Mouse (Mus musculus) G1E (cell line): ENCODE results near the gene Elavl1. TPM values are rescaled to one million over a fixed set of nuclear protein-coding genes. Genes with fewer than 3 reads are reported as not detected.

ENCODE experiments used
- ATAC-seq: 2 replicates; pipeline ENCODE4 v1.8.0; 2016; ENCODE audit warnings: mild to moderate bottlenecking; ENCODE audit not compliant: insufficient number of reproducible peaks, poor library complexity, low FRiP score, severe bottlenecking; ENCODE audit errors: extremely low read depth
- DNase-seq: peaks from one replicate; pipeline ENCODE4 v3.0.0; 2012; ENCODE audit warnings: low spot score
- H3K27me3 ChIP-seq: 2 replicates; pipeline ENCODE4 v1.6.1; 2012; ENCODE audit warnings: mild to moderate bottlenecking, low read length, inconsistent platforms; ENCODE audit not compliant: insufficient read depth
- H3K36me3 ChIP-seq: replicated peaks from 2 replicates; pipeline ENCODE3; 2012; ENCODE audit warnings: mild to moderate bottlenecking, inconsistent platforms
- H3K4me1 ChIP-seq: 2 replicates; pipeline ENCODE4 v1.6.1; 2012; ENCODE audit warnings: low read depth, low read length, inconsistent platforms, mixed read lengths; ENCODE audit not compliant: insufficient read depth
- H3K4me3 ChIP-seq: 2 replicates; pipeline ENCODE4 v1.5.1; 2012; ENCODE audit warnings: low read depth, mild to moderate bottlenecking, inconsistent platforms, low read length, moderate library complexity, mixed read lengths
- H3K9me3 ChIP-seq: replicated peaks from 2 replicates; pipeline ENCODE4 v1.6.1; 2012; ENCODE audit warnings: inconsistent platforms
- CTCF ChIP-seq: IDR thresholded peaks from 2 replicates; pipeline ENCODE4 v1.5.1; 2012; ENCODE audit warnings: low read depth, low read length, inconsistent platforms, mixed read lengths
- GATA1 ChIP-seq: IDR thresholded peaks from 2 replicates; pipeline ENCODE4 v1.6.1; 2012; ENCODE audit warnings: borderline replicate concordance, low read length, inconsistent platforms, mixed read lengths
- GATA2 ChIP-seq: IDR thresholded peaks from 2 replicates; pipeline ENCODE4 v1.6.1; 2012; ENCODE audit warnings: low read depth, low read length, inconsistent platforms, borderline replicate concordance
- POLR2AphosphoS5 ChIP-seq: IDR thresholded peaks from 2 replicates; pipeline ENCODE4 v1.6.1; 2012; ENCODE audit warnings: low read depth, low read length, inconsistent platforms; ENCODE audit not compliant: insufficient replicate concordance
- TAL1 ChIP-seq: conservative IDR thresholded peaks from 2 replicates; pipeline ENCODE4 v1.6.1; 2012; ENCODE audit warnings: low read depth, low read length, inconsistent platforms, mixed read lengths
- polyA plus RNA-seq: library from polyadenylated mRNA; stranded (reverse); fragments of >175 nt; gene quantifications from 2 replicates; pipeline ENCODE4 v1.2.3, GENCODE M21; 2012
- total RNA-seq, 2 experiments: library from RNA; stranded (forward) in 1 of 2; stranded (reverse) in 1 of 2; fragments of 200-1000 nt in 1 of 2; fragments of >200 nt in 1 of 2; fragmentation: Nextera tagmentation in 1 of 2; gene quantifications; 2 replicates each; pipeline ENCODE4 v1.2.3; 2014 to 2017

Gene Elavl1
- total and polyA plus RNA-seq, 3 experiments, result 98.1 to 168 (median 125) TPM

- Histone ChIP-seq H3K9me3 (no peaks in the 10 kb centered on the region), H3K4me1 (peaks cover 58% of the 10 kb centered on the region), H3K4me3 (no peak overlapping the region), H3K27me3 (no peaks in the 10 kb centered on the region), H3K36me3 (peaks cover 66% of the 10 kb centered on the region)
- TF ChIP-seq GATA1, result no peak
- no peak for ATAC-seq
- DNase-seq, result no peak
Measured at GRCm38 (mm10) chr8:4318124-4318523, 7.1 kb downstream of the Elavl1 start.

DNA sequence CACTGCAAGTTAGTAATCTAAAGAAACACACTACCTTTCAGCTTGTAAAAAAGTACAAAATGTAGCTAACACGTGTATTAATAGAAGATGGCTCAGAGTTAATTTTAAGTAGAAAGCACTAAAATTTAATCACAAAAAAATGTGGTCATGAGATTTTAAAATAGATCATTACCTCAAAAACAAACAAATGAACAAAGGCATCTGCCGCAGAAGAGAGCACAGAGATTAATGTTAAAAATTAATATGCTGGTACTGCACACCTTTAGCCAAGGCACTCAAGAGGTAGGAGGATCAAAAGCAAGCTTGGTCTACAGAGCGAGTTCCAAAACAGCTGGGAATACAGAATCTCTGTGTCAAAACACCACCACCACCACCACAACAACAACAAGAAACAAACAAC, 10.4 kb downstream of the Elavl1 start:
- DNase-seq, result no peak
- no peak overlapping the region for H3K4me3 ChIP-seq
- no peaks in the 10 kb centered on the region for H3K27me3 ChIP-seq
- H3K36me3 ChIP-seq, result peaks cover 66% of the 10 kb centered on the region
- H3K4me1 ChIP-seq, result peaks cover 41% of the 10 kb centered on the region
- no peak for ATAC-seq
- H3K9me3 ChIP-seq, result no peaks in the 10 kb centered on the region
- TF ChIP-seq GATA1 (no peak), TAL1 (no peak), CTCF (no peak), POLR2AphosphoS5 (no peak), GATA2 (no peak)

GRCm38 (mm10) chr8:4313254-4314124, 11.7 kb downstream of the Elavl1 start:
- peaks cover 30% of the 10 kb centered on the region for H3K4me1 ChIP-seq
- H3K36me3 ChIP-seq, result peaks cover 67% of the 10 kb centered on the region
- DNase-seq, result no peak
- TF ChIP-seq GATA1 (no peak), GATA2 (no peak), CTCF (no peak), TAL1 (no peak), POLR2AphosphoS5 (no peak)
- no peaks in the 10 kb centered on the region for H3K9me3 ChIP-seq
- no peak overlapping the region for H3K4me3 ChIP-seq
- ATAC-seq, result no peak
- H3K27me3 ChIP-seq, result no peaks in the 10 kb centered on the region

DNA sequence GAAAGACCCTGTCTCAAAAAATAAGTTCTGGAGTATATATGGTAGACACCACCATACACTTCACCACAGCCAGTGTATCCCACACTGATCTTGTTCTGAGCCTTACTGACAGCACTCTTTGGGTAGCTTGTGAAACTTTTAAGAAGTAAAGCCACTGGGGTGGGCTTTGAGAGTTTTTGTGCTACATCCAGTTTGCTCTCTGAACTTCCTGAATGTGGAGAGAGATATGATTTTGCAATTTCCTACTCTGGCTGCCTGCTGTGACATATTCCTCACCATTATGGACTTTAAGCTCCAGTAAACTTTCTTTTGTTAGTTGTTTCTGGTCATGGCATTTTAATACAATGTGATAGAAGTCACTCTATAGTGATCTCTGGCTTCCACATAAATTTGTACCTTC, 13.1 kb downstream of the Elavl1 start:
- TF ChIP-seq CTCF (no peak), GATA1 (no peak), GATA2 (no peak), POLR2AphosphoS5 (no peak)
- H3K9me3 ChIP-seq, result no peaks in the 10 kb centered on the region
- H3K36me3 ChIP-seq, result peaks cover 70% of the 10 kb centered on the region
- peaks cover 39% of the 10 kb centered on the region for H3K4me1 ChIP-seq
- DNase-seq (no peak), ATAC-seq (no peak)
- H3K4me3 ChIP-seq, result no peak overlapping the region
- no peaks in the 10 kb centered on the region for H3K27me3 ChIP-seq

- no peak for ATAC-seq
- Histone ChIP-seq H3K36me3 (peaks cover 94% of the 10 kb centered on the region), H3K9me3 (no peaks in the 10 kb centered on the region), H3K4me3 (no peak overlapping the region), H3K27me3 (no peaks in the 10 kb centered on the region), H3K4me1 (peaks cover 58% of the 10 kb centered on the region)
- DNase-seq, result no peak
- TF ChIP-seq TAL1 (no peak), GATA2 (no peak), GATA1 (no peak), POLR2AphosphoS5 (no peak), CTCF (no peak)
Measured at GRCm38 (mm10) chr8:4305838-4306237, 19.4 kb downstream of the Elavl1 start.

- Histone ChIP-seq H3K27me3 (no peaks in the 10 kb centered on the region), H3K4me1 (peaks cover 60% of the 10 kb centered on the region), H3K4me3 (no peak overlapping the region), H3K36me3 (peaks cover 95% of the 10 kb centered on the region), H3K9me3 (no peaks in the 10 kb centered on the region)
- ATAC-seq (peak; percentile 90), DNase-seq (peak; percentile 16)
- TF ChIP-seq GATA1 (no peak), GATA2 (no peak), TAL1 (peak; percentile 66), CTCF (no peak), POLR2AphosphoS5 (no peak)
Measured at GRCm38 (mm10) chr8:4304124-4304547, 21.1 kb downstream of the Elavl1 start.
